Mouse (Mus musculus): ENCODE measurements around the gene Srd5a2.

DNA sequence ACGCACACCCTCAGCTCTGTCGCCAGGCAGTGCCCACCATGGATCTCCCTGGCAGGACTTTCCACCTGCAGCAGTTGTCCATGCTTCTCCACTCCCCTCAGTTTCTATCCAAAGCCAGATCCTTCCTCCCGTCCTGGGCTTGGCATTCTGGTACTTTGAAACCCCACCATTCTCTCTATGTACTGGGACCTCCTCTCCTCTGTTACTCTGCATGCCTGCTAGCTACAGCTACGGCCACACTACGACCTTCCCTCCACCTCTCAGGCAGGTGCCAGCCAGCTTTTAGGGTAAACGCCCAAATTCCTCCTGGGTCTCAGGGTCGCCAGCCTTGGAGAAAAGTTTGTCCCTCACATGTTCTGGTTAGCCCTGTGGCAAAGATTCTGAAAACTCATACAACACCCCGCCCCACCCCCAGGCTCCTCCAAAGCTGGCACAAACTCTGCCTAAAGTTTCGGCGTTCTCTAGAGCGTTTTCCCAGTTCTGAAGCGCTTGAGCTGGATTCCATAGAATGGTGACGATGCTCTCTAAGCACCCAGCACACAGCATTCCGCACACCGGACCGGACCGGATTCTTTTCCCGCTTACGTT, 607 bp upstream of the Srd5a2 start:
- TF ChIP-seq CTCF (IDR thresholded peaks at IDR 0.05; ENCODE audit: borderline replicate concordance, insufficient read depth, low read depth, low read length) = no peak
- no peak for TF ChIP-seq POLR2A (IDR thresholded peaks at IDR 0.05; ENCODE audit: borderline replicate concordance, insufficient read depth, low read length)
